Mouse (Mus musculus): ENCODE results near the gene Bmi1. TPM values are rescaled to one million over a fixed set of nuclear protein-coding genes. Genes with fewer than 3 reads are reported as not detected.
A peak's percentile ranks its signal among the peaks of the same experiment; 100 is the strongest.

The Bmi1 gene
- total and polyA plus RNA-seq, 2 experiments from 2014 or later: 14.0 to 37.2 TPM

GRCm38 (mm10) chr2:18714337-18714736 lies 37.5 kb downstream of the Bmi1 start:
- Histone ChIP-seq H3K36me3 (ENCODE audit: insufficient read depth, low read length) (no peaks in the 10 kb centered on the region), H3K9me3 (ENCODE audit: low read length) (no peaks in the 10 kb centered on the region), H3K27me3 (ENCODE audit: insufficient read depth, low read length) (no peaks in the 10 kb centered on the region), H3K4me1 (ENCODE audit: insufficient read depth, low read length) (no peaks in the 10 kb centered on the region), H3K27ac (no peak overlapping the region), H3K4me2 (ENCODE audit: low read depth, low read length) (no peak overlapping the region), H3K4me3 (ENCODE audit: low read length) (no peak overlapping the region), H3K9ac (replicated peaks; ENCODE audit: low read length) (no peak overlapping the region)
- DNase-seq (ENCODE audit: low spot score) (no peak), ATAC-seq (no peak)
- 81% methylated on average over 3 of the region's 3 CpGs for WGBS
- no peak for TF ChIP-seq CTCF (IDR thresholded peaks at IDR 0.05; ENCODE audit: low read depth)

- Histone ChIP-seq H3K4me2 (ENCODE audit: low read depth, low read length) (no peak overlapping the region), H3K27me3 (ENCODE audit: insufficient read depth, low read length) (no peaks in the 10 kb centered on the region), H3K9ac (replicated peaks; ENCODE audit: low read length) (no peak overlapping the region), H3K36me3 (ENCODE audit: insufficient read depth, low read length) (no peaks in the 10 kb centered on the region), H3K9me3 (ENCODE audit: low read length) (no peaks in the 10 kb centered on the region), H3K27ac (no peak overlapping the region), H3K4me3 (ENCODE audit: low read length) (no peak overlapping the region), H3K4me1 (ENCODE audit: insufficient read depth, low read length) (no peaks in the 10 kb centered on the region)
- WGBS: 87% methylated on average over 4 of the region's 4 CpGs
- DNase-seq (ENCODE audit: low spot score) (no peak), ATAC-seq (no peak)
- TF ChIP-seq CTCF (IDR thresholded peaks at IDR 0.05; ENCODE audit: low read depth): no peak
Observed at GRCm38 (mm10) chr2:18718521-18718920, 41.7 kb downstream of the Bmi1 start.

- Histone ChIP-seq H3K27me3 (ENCODE audit: insufficient read depth, low read length) (no peaks in the 10 kb centered on the region), H3K4me2 (ENCODE audit: low read depth, low read length) (no peak overlapping the region), H3K9me3 (ENCODE audit: low read length) (no peaks in the 10 kb centered on the region), H3K36me3 (ENCODE audit: insufficient read depth, low read length) (no peaks in the 10 kb centered on the region), H3K9ac (replicated peaks; ENCODE audit: low read length) (no peak overlapping the region), H3K27ac (no peak overlapping the region), H3K4me1 (ENCODE audit: insufficient read depth, low read length) (no peaks in the 10 kb centered on the region), H3K4me3 (ENCODE audit: low read length) (no peak overlapping the region)
- 66% methylated on average over 3 of the region's 3 CpGs for WGBS
- no peak for TF ChIP-seq CTCF (IDR thresholded peaks at IDR 0.05; ENCODE audit: low read depth)
- ATAC-seq (no peak), DNase-seq (ENCODE audit: low spot score) (no peak)
Observed at GRCm38 (mm10) chr2:18722208-18722830, 45.5 kb downstream of the Bmi1 start.

GRCm38 (mm10) chr2:18724462-18724861 lies 47.6 kb downstream of the Bmi1 start:
- Histone ChIP-seq H3K4me2 (ENCODE audit: low read depth, low read length) (no peak overlapping the region), H3K36me3 (ENCODE audit: insufficient read depth, low read length) (no peaks in the 10 kb centered on the region), H3K27ac (no peak overlapping the region), H3K4me1 (ENCODE audit: insufficient read depth, low read length) (no peaks in the 10 kb centered on the region), H3K4me3 (ENCODE audit: low read length) (no peak overlapping the region), H3K9me3 (ENCODE audit: low read length) (no peaks in the 10 kb centered on the region), H3K27me3 (ENCODE audit: insufficient read depth, low read length) (no peaks in the 10 kb centered on the region), H3K9ac (replicated peaks; ENCODE audit: low read length) (no peak overlapping the region)
- no peak for ATAC-seq
- DNase-seq (ENCODE audit: low spot score): no peak
- 87% methylated on average over 1 of the region's 1 CpGs for WGBS
- no peak for TF ChIP-seq CTCF (IDR thresholded peaks at IDR 0.05; ENCODE audit: low read depth)

GRCm38 (mm10) chr2:18725880-18726279 lies 49.1 kb downstream of the Bmi1 start:
- H3K4me2 ChIP-seq (ENCODE audit: low read depth, low read length): no peak overlapping the region
- H3K27ac ChIP-seq: no peak overlapping the region
- ATAC-seq (no peak), DNase-seq (ENCODE audit: low spot score) (no peak)
- H3K4me1 ChIP-seq (ENCODE audit: insufficient read depth, low read length): no peaks in the 10 kb centered on the region
- H3K9me3 ChIP-seq (ENCODE audit: low read length): no peaks in the 10 kb centered on the region
- H3K36me3 ChIP-seq (ENCODE audit: insufficient read depth, low read length): no peaks in the 10 kb centered on the region
- TF ChIP-seq CTCF (IDR thresholded peaks at IDR 0.05; ENCODE audit: low read depth): no peak
- 87% methylated on average over 4 of the region's 4 CpGs for WGBS
- H3K4me3 ChIP-seq (ENCODE audit: low read length): no peak overlapping the region
- H3K27me3 ChIP-seq (ENCODE audit: insufficient read depth, low read length): no peaks in the 10 kb centered on the region
- no peak overlapping the region for H3K9ac ChIP-seq (replicated peaks; ENCODE audit: low read length)

- no peak for DNase-seq (ENCODE audit: low spot score)
- 18% methylated on average over 9 of the region's 9 CpGs for WGBS
- ATAC-seq: no peak
Observed at GRCm38 (mm10) chr2:18731718-18732117, 54.9 kb downstream of the Bmi1 start.

GRCm38 (mm10) chr2:18734394-18735127 lies 57.7 kb downstream of the Bmi1 start:
- WGBS: 41% methylated on average over 5 of the region's 5 CpGs
- no peak for TF ChIP-seq CTCF (IDR thresholded peaks at IDR 0.05; ENCODE audit: low read depth)
- DNase-seq (ENCODE audit: low spot score): peak; percentile 12
- no peaks in the 10 kb centered on the region for H3K27me3 ChIP-seq (ENCODE audit: insufficient read depth, low read length)
- H3K36me3 ChIP-seq (ENCODE audit: insufficient read depth, low read length): no peaks in the 10 kb centered on the region
- no peak for ATAC-seq
- no peaks in the 10 kb centered on the region for H3K9me3 ChIP-seq (ENCODE audit: low read length)
- no peak overlapping the region for H3K9ac ChIP-seq (replicated peaks; ENCODE audit: low read length)
- H3K4me3 ChIP-seq (ENCODE audit: low read length): no peak overlapping the region
- no peak overlapping the region for H3K4me2 ChIP-seq (ENCODE audit: low read depth, low read length)
- H3K27ac ChIP-seq: no peak overlapping the region
- no peaks in the 10 kb centered on the region for H3K4me1 ChIP-seq (ENCODE audit: insufficient read depth, low read length)

More at GRCm38 (mm10) chr2:18731718-18732117, 54.9 kb downstream of the Bmi1 start:
- Histone ChIP-seq H3K36me3 (ENCODE audit: insufficient read depth, low read length) (no peaks in the 10 kb centered on the region), H3K9ac (replicated peaks; ENCODE audit: low read length) (no peak overlapping the region), H3K27me3 (ENCODE audit: insufficient read depth, low read length) (no peaks in the 10 kb centered on the region), H3K9me3 (ENCODE audit: low read length) (no peaks in the 10 kb centered on the region), H3K27ac (no peak overlapping the region), H3K4me2 (ENCODE audit: low read depth, low read length) (no peak overlapping the region), H3K4me3 (ENCODE audit: low read length) (no peak overlapping the region), H3K4me1 (ENCODE audit: insufficient read depth, low read length) (no peaks in the 10 kb centered on the region)
- TF ChIP-seq CTCF (IDR thresholded peaks at IDR 0.05; ENCODE audit: low read depth): no peak

Other genes starting within 250 kb of the Bmi1 start
- 137 and 185 TPM in 2 replicates for gene Commd3, start 4.6 kb upstream of the Bmi1 start, total RNA-seq (2014; rRNA removed)
- 187 and 191 TPM in 2 replicates for gene Commd3, start 4.6 kb upstream of the Bmi1 start, polyA plus RNA-seq (2015; fragmentation: Nextera tagmentation; extraction: Ambion mirVana)
- not detected in 2 replicates for gene Spag6, start 17.0 kb downstream of the Bmi1 start, total RNA-seq (2014; rRNA removed)
- gene Spag6, start 17.0 kb downstream of the Bmi1 start, polyA plus RNA-seq (2015; fragmentation: Nextera tagmentation; extraction: Ambion mirVana): 0.09 and 0.20 TPM in 2 replicates

Measured in hindbrain, postnatal 0 days (tissue).